Mouse (Mus musculus) midbrain, embryonic 13.5 days (tissue): ENCODE results near the gene Vmn1r228. TPM values are rescaled to one million over a fixed set of nuclear protein-coding genes. Genes with fewer than 3 reads are reported as not detected.

Experiments used
- ATAC-seq: fragments of 200-750 bp; cut with Nextera tagmentation; 2 replicates; pipeline ENCODE4 v1.8.0; 2017; ENCODE audit warnings: mild to moderate bottlenecking, moderate TSS enrichment, moderate library complexity
- H3K27ac ChIP-seq: fragments of 300-500 bp; sonication (generic); 2 replicates; pipeline ENCODE4 v1.5.1; 2015; ENCODE audit warnings: inconsistent platforms, mild to moderate bottlenecking, moderate library complexity
- H3K27me3 ChIP-seq: fragments of 300-500 bp; sonication (generic); 2 replicates; pipeline ENCODE4 v1.6.1; 2015; ENCODE audit warnings: mild to moderate bottlenecking, inconsistent platforms
- H3K36me3 ChIP-seq: fragments of 300-500 bp; sonication (generic); 2 replicates; pipeline ENCODE4 v1.6.1; 2015; ENCODE audit warnings: mild to moderate bottlenecking, inconsistent platforms
- H3K4me1 ChIP-seq: fragments of 300-500 bp; sonication (generic); replicated peaks from 2 replicates; pipeline ENCODE4 v1.6.1; 2015; ENCODE audit warnings: inconsistent platforms
- H3K4me2 ChIP-seq: fragments of 300-500 bp; sonication (generic); replicated peaks from 2 replicates; pipeline ENCODE4 v1.6.1; 2015; ENCODE audit warnings: moderate library complexity, mild to moderate bottlenecking, inconsistent platforms
- H3K4me3 ChIP-seq: fragments of 300-500 bp; sonication (generic); replicated peaks from 2 replicates; pipeline ENCODE4 v1.5.1; 2015; ENCODE audit warnings: mild to moderate bottlenecking, inconsistent platforms
- H3K9ac ChIP-seq: fragments of 300-500 bp; sonication (generic); replicated peaks from 2 replicates; pipeline ENCODE4 v1.6.1; 2015; ENCODE audit warnings: mild to moderate bottlenecking, inconsistent platforms
- H3K9me3 ChIP-seq: fragments of 300-500 bp; sonication (generic); 2 replicates; pipeline ENCODE4 v1.6.1; 2016; ENCODE audit warnings: mild to moderate bottlenecking, inconsistent platforms
- WGBS: fragments of 180-500 bp; shearing (Covaris S2); methylation state at CpG from one replicate; pipeline ENCODE4 v1.1.7; 2015; 5-methylcytosine and 5-hydroxymethylcytosine counted together
- polyA plus RNA-seq: library from polyadenylated mRNA; unstranded; fragments of >200 nt; fragmentation: Nextera tagmentation; extraction: Ambion mirVana; gene quantifications from 2 replicates; pipeline ENCODE4 v1.2.1, GENCODE M21; 2015

Gene Vmn1r228
- not detected in 2 replicates for polyA plus RNA-seq

DNA sequence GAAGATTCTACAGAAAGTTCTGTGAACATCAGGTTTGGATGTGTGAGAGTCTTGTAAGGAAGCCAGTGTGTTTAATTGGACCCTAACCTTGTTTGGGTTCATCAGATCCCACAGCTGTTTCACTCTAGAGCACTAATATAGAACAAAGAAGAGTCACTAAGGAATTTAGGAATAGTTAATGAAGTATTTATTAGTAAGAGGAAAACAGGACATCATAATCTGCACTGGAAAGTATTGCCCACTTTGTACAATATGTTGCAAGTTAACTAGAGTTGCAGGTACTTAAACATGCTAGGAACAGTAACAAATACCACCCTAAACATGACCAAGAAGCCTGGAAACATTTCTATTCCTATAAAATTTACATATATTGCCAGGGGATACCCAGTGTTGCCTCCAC lies at the start of gene Vmn1r228:
Gene Vmn1r228, minus strand, starts transcription at position 101 of the 400 bp plus-strand sequence.
- H3K4me3 ChIP-seq, result no peak within 1 kb of the TSS
- no peaks in the 10 kb centered on the region for H3K27me3 ChIP-seq
- H3K36me3 ChIP-seq, result no peaks in the 10 kb centered on the region
- peaks cover 7% of the 10 kb centered on the region for H3K9me3 ChIP-seq
- no peak within 1 kb of the TSS for H3K4me2 ChIP-seq
- no peaks in the 10 kb centered on the region for H3K4me1 ChIP-seq
- ATAC-seq, result no peak
- H3K9ac ChIP-seq, result no peak within 1 kb of the TSS
- no peak within 1 kb of the TSS for H3K27ac ChIP-seq

GRCm38 (mm10) chr17:20811255-20811654 lies 25.3 kb upstream of the Vmn1r228 start, which contains the start of gene Vmn1r229:
TSS of gene Vmn1r229 (plus strand) at chr17:20811555.
- WGBS, result 62% methylated on average over 1 of the region's 1 CpGs
- no peak for ATAC-seq
- Histone ChIP-seq H3K36me3 (no peaks in the 10 kb centered on the region), H3K9ac (no peak within 1 kb of the TSS), H3K4me1 (no peaks in the 10 kb centered on the region), H3K4me3 (no peak within 1 kb of the TSS), H3K9me3 (0 out of 2 replicates have a peak, but pooled peaks cover 6% of the 10 kb centered on the region), H3K4me2 (no peak within 1 kb of the TSS), H3K27ac (no peak within 1 kb of the TSS), H3K27me3 (no peaks in the 10 kb centered on the region)

DNA sequence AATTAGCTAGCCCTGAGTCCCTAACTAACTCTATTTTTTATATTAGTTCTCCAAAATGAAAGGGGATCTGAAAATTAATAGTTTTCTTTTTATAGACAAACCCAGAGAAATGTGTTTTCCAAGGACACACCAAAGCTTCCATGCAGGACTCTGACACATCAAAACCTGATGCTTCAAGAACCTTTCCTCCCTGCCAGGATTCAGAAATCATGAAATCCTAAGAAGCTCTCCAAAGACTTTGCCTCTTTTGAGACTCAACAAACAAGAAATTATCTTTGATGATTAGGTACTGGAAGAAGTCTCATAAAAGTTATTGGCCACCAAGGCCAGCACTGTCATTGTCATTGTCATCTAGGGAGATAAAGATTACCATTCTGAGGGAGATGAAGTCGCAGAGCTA lies 56.4 kb downstream of the Vmn1r228 start, which contains the start of gene Vmn1r227:
Gene Vmn1r227, plus strand, starts transcription at position 301 of the 400 bp plus-strand sequence.
- Histone ChIP-seq H3K4me3 (no peak within 1 kb of the TSS), H3K27ac (no peak within 1 kb of the TSS), H3K36me3 (no peaks in the 10 kb centered on the region), H3K4me2 (no peak within 1 kb of the TSS), H3K9ac (no peak within 1 kb of the TSS), H3K27me3 (no peaks in the 10 kb centered on the region), H3K9me3 (peaks cover 7% of the 10 kb centered on the region; the same call in 1 of the 2 replicates), H3K4me1 (no peaks in the 10 kb centered on the region)
- 43% methylated on average over 1 of the region's 1 CpGs for WGBS
- no peak for ATAC-seq

Other genes with a start within 250 kb of the Vmn1r228 start
- gene Vmn2r109, start 221.4 kb downstream of the Vmn1r228 start, polyA plus RNA-seq, result not detected in 2 replicates
- not detected in 2 replicates for gene Vmn2r110, start 189.7 kb downstream of the Vmn1r228 start, polyA plus RNA-seq
- not detected in 2 replicates for gene Fpr-rs3, start 161.3 kb downstream of the Vmn1r228 start, polyA plus RNA-seq
- not detected in 2 replicates for gene Vmn1r226, start 103.3 kb downstream of the Vmn1r228 start, polyA plus RNA-seq
- not detected in 2 replicates for gene Vmn1r227, start 56.3 kb downstream of the Vmn1r228 start, polyA plus RNA-seq
- gene Vmn1r229, start 25.4 kb upstream of the Vmn1r228 start, polyA plus RNA-seq, result 0.03 TPM in 1 of 2 replicates, not detected in the other
- not detected in 2 replicates for gene Vmn1r230, start 54.3 kb upstream of the Vmn1r228 start, polyA plus RNA-seq
- not detected in 2 replicates for gene Vmn1r231, start 118.9 kb upstream of the Vmn1r228 start, polyA plus RNA-seq
- not detected in 2 replicates for gene Vmn1r232, start 133.6 kb upstream of the Vmn1r228 start, polyA plus RNA-seq
- gene Ppp2r1a, start 159.2 kb upstream of the Vmn1r228 start, polyA plus RNA-seq, result 636 and 655 TPM in 2 replicates
- gene Vmn1r233, start 210.3 kb upstream of the Vmn1r228 start, polyA plus RNA-seq, result not detected in 2 replicates
- 19.4 and 21.2 TPM in 2 replicates for gene Zfp160, start 222.7 kb upstream of the Vmn1r228 start, polyA plus RNA-seq